Mouse (Mus musculus): ENCODE measurements around the gene Txndc11. TPM values are rescaled to one million over a fixed set of nuclear protein-coding genes. Genes with fewer than 3 reads are reported as not detected.

Txndc11 gene
- polyA plus RNA-seq, 1 experiment from 2014 or later, result 25.9 TPM

- Histone ChIP-seq H3K36me3 (peaks cover 72% of the 10 kb centered on the region), H3K9ac (no peak overlapping the region), H3K4me3 (no peak overlapping the region), H3K4me1 (peaks cover 56% of the 10 kb centered on the region), H3K9me3 (no peaks in the 10 kb centered on the region), H3K4me2 (no peak overlapping the region), H3K27me3 (replicated peaks) (no peaks in the 10 kb centered on the region), H3K27ac (replicated peaks) (no peak overlapping the region)
- WGBS, result 78% methylated on average over 6 of the region's 6 CpGs
- no peak for ATAC-seq (ENCODE audit: extremely low read depth, insufficient number of reproducible peaks, low FRiP score, low TSS enrichment)
These were observed 61.4 kb downstream of the Txndc11 start for GRCm38 (mm10) chr16:11073060-11073459.

DNA sequence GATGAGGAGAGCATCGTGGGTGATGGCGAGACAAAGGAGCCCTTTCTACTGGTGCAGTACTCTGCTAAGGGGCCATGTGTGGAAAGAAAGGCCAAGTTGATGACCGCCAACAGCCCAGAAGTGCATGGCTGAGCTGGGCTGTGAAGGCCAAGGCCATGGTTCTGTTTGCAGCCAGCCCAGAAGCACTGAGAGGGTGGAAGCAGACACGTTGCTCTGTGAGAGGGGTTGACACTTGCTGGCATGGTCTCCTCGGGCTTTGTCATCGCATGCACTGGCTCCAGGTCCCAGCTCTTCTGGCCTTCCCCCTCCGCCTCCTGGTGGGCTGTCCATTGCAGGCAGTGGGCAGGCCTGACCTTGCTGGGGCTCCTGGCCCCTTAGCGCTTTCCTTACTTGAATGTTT lies 62.0 kb downstream of the Txndc11 start:
- no peak overlapping the region for H3K27ac ChIP-seq (replicated peaks)
- H3K4me3 ChIP-seq, result no peak overlapping the region
- no peaks in the 10 kb centered on the region for H3K27me3 ChIP-seq (replicated peaks)
- WGBS, result 75% methylated on average over 8 of the region's 8 CpGs
- no peak for ATAC-seq (ENCODE audit: extremely low read depth, insufficient number of reproducible peaks, low FRiP score, low TSS enrichment)
- no peak overlapping the region for H3K9ac ChIP-seq
- H3K4me2 ChIP-seq, result no peak overlapping the region
- H3K9me3 ChIP-seq, result no peaks in the 10 kb centered on the region
- peaks cover 56% of the 10 kb centered on the region for H3K4me1 ChIP-seq
- H3K36me3 ChIP-seq, result peaks cover 66% of the 10 kb centered on the region

GRCm38 (mm10) chr16:11071887-11072286 lies 62.6 kb downstream of the Txndc11 start:
- Histone ChIP-seq H3K4me1 (peaks cover 61% of the 10 kb centered on the region), H3K9me3 (no peaks in the 10 kb centered on the region), H3K27ac (replicated peaks) (no peak overlapping the region), H3K4me2 (no peak overlapping the region), H3K36me3 (peaks cover 62% of the 10 kb centered on the region), H3K27me3 (replicated peaks) (no peaks in the 10 kb centered on the region), H3K4me3 (no peak overlapping the region), H3K9ac (no peak overlapping the region)
- WGBS, result 89% methylated on average over 4 of the region's 4 CpGs
- ATAC-seq (ENCODE audit: extremely low read depth, insufficient number of reproducible peaks, low FRiP score, low TSS enrichment), result no peak

- WGBS, result 74% methylated on average over 5 of the region's 5 CpGs
- no peak for ATAC-seq (ENCODE audit: extremely low read depth, insufficient number of reproducible peaks, low FRiP score, low TSS enrichment)
These were observed 63.3 kb downstream of the Txndc11 start for GRCm38 (mm10) chr16:11071176-11071575.

GRCm38 (mm10) chr16:11069710-11070420 lies 64.6 kb downstream of the Txndc11 start:
- H3K4me3 ChIP-seq, result no peak overlapping the region
- H3K36me3 ChIP-seq, result peaks cover 41% of the 10 kb centered on the region
- 63% methylated on average over 7 of the region's 7 CpGs for WGBS
- ATAC-seq (ENCODE audit: extremely low read depth, insufficient number of reproducible peaks, low FRiP score, low TSS enrichment), result no peak
- H3K9me3 ChIP-seq, result no peaks in the 10 kb centered on the region
- H3K9ac ChIP-seq, result no peak overlapping the region; the same call in 1 of the 2 replicates
- peak overlapping the region; percentile 58 for H3K27ac ChIP-seq (replicated peaks)
- peak overlapping the region; percentile 76 for H3K4me2 ChIP-seq
- no peaks in the 10 kb centered on the region for H3K27me3 ChIP-seq (replicated peaks)
- peaks cover 71% of the 10 kb centered on the region for H3K4me1 ChIP-seq

More at GRCm38 (mm10) chr16:11071176-11071575, 63.3 kb downstream of the Txndc11 start:
- Histone ChIP-seq H3K4me2 (no peak overlapping the region), H3K36me3 (peaks cover 55% of the 10 kb centered on the region), H3K9ac (no peak overlapping the region), H3K27ac (replicated peaks) (no peak overlapping the region), H3K27me3 (replicated peaks) (no peaks in the 10 kb centered on the region), H3K4me1 (peaks cover 61% of the 10 kb centered on the region), H3K4me3 (no peak overlapping the region), H3K9me3 (no peaks in the 10 kb centered on the region)

GRCm38 (mm10) chr16:11069271-11069670 lies 65.2 kb downstream of the Txndc11 start:
- Histone ChIP-seq H3K9me3 (no peaks in the 10 kb centered on the region), H3K4me1 (peaks cover 77% of the 10 kb centered on the region)

DNA sequence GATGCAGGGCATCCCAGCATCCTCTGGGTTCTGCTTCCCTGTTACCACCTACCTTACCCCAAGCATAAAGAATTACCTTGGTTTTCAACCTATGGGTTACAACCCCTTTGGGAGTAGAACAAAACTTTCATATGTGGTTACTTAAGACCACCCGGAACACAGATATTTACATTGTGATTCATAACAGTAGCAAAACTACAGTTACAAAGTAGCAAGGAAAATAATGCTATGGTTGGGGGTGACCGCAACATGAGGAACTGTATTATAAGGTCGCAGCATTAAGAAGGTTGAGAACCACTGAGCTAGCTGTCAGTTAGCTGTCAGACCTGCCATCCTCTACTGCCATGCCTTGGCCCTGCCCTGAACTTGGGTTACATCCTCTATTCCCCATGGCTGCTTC lies 65.8 kb downstream of the Txndc11 start:
- 84% methylated on average over 3 of the region's 3 CpGs for WGBS
- H3K9me3 ChIP-seq, result no peaks in the 10 kb centered on the region
- no peaks in the 10 kb centered on the region for H3K27me3 ChIP-seq (replicated peaks)
- H3K9ac ChIP-seq, result peak overlapping the region; percentile 50; the same call in 1 of the 2 replicates
- H3K4me2 ChIP-seq, result peak overlapping the region; percentile 76
- H3K36me3 ChIP-seq, result peaks cover 29% of the 10 kb centered on the region
- ATAC-seq (ENCODE audit: extremely low read depth, insufficient number of reproducible peaks, low FRiP score, low TSS enrichment), result no peak
- peaks cover 83% of the 10 kb centered on the region for H3K4me1 ChIP-seq
- H3K27ac ChIP-seq (replicated peaks), result peak overlapping the region; percentile 58
- H3K4me3 ChIP-seq, result peak overlapping the region; percentile 89; the same call in 1 of the 2 replicates

More at GRCm38 (mm10) chr16:11069271-11069670, 65.2 kb downstream of the Txndc11 start:
- no peak for ATAC-seq (ENCODE audit: extremely low read depth, insufficient number of reproducible peaks, low FRiP score, low TSS enrichment)
- H3K27ac ChIP-seq (replicated peaks), result peak overlapping the region; percentile 58
- WGBS, result 53% methylated on average over 6 of the region's 6 CpGs
- peak overlapping the region; percentile 50 for H3K9ac ChIP-seq
- H3K4me2 ChIP-seq, result peak overlapping the region; percentile 76
- H3K36me3 ChIP-seq, result peaks cover 36% of the 10 kb centered on the region
- H3K4me3 ChIP-seq, result peak overlapping the region; percentile 10; the same call in 1 of the 2 replicates
- no peaks in the 10 kb centered on the region for H3K27me3 ChIP-seq (replicated peaks)

- H3K4me1 ChIP-seq, result peaks cover 84% of the 10 kb centered on the region
These were observed 67.6 kb downstream of the Txndc11 start for GRCm38 (mm10) chr16:11066833-11067191.

GRCm38 (mm10) chr16:11066029-11066832 lies 68.2 kb downstream of the Txndc11 start, which contains the start of gene Litaf:
Litaf (minus strand) TSS chr16:11066157.
- WGBS, result under 1% methylated on average over 78 of the region's 78 CpGs
- Histone ChIP-seq H3K9me3 (no peaks in the 10 kb centered on the region), H3K4me2 (peak within 1 kb of the TSS; percentile 76), H3K27ac (replicated peaks) (peak within 1 kb of the TSS; percentile 94), H3K4me1 (peaks cover 81% of the 10 kb centered on the region), H3K4me3 (peak within 1 kb of the TSS; percentile 89), H3K27me3 (replicated peaks) (no peaks in the 10 kb centered on the region), H3K36me3 (peaks cover 5% of the 10 kb centered on the region), H3K9ac (peak within 1 kb of the TSS; percentile 94)
- peak; percentile 90 for ATAC-seq (ENCODE audit: extremely low read depth, insufficient number of reproducible peaks, low FRiP score, low TSS enrichment)

More at GRCm38 (mm10) chr16:11066833-11067191, 67.6 kb downstream of the Txndc11 start:
- Histone ChIP-seq H3K4me2 (peak overlapping the region; percentile 76), H3K4me3 (peak overlapping the region; percentile 89), H3K27ac (replicated peaks) (peak overlapping the region; percentile 94), H3K27me3 (replicated peaks) (no peaks in the 10 kb centered on the region), H3K9me3 (no peaks in the 10 kb centered on the region), H3K9ac (peak overlapping the region; percentile 94), H3K36me3 (peaks cover 11% of the 10 kb centered on the region)
- WGBS, result under 1% methylated on average over 22 of the region's 22 CpGs
- no peak for ATAC-seq (ENCODE audit: extremely low read depth, insufficient number of reproducible peaks, low FRiP score, low TSS enrichment)

GRCm38 (mm10) chr16:11065431-11065830 lies 69.0 kb downstream of the Txndc11 start:
- H3K9ac ChIP-seq, result peak overlapping the region; percentile 76
- H3K9me3 ChIP-seq, result no peaks in the 10 kb centered on the region
- peak overlapping the region; percentile 76 for H3K27ac ChIP-seq (replicated peaks)
- WGBS, result 63% methylated on average over 5 of the region's 5 CpGs
- H3K4me2 ChIP-seq, result peak overlapping the region; percentile 76
- no peaks in the 10 kb centered on the region for H3K27me3 ChIP-seq (replicated peaks)
- no peak for ATAC-seq (ENCODE audit: extremely low read depth, insufficient number of reproducible peaks, low FRiP score, low TSS enrichment)
- H3K4me3 ChIP-seq, result peak overlapping the region; percentile 89
- no peaks in the 10 kb centered on the region for H3K36me3 ChIP-seq
- H3K4me1 ChIP-seq, result peaks cover 74% of the 10 kb centered on the region

GRCm38 (mm10) chr16:11064742-11065141 lies 69.7 kb downstream of the Txndc11 start:
- 81% methylated on average over 6 of the region's 6 CpGs for WGBS
- Histone ChIP-seq H3K4me1 (peaks cover 68% of the 10 kb centered on the region), H3K4me3 (no peak overlapping the region), H3K4me2 (peak overlapping the region; percentile 76; the same call in 1 of the 2 replicates), H3K27me3 (replicated peaks) (no peaks in the 10 kb centered on the region), H3K36me3 (no peaks in the 10 kb centered on the region), H3K9me3 (no peaks in the 10 kb centered on the region), H3K27ac (replicated peaks) (no peak overlapping the region), H3K9ac (no peak overlapping the region)
- no peak for ATAC-seq (ENCODE audit: extremely low read depth, insufficient number of reproducible peaks, low FRiP score, low TSS enrichment)

All from heart, embryonic 13.5 days (tissue).